Mouse (Mus musculus): ENCODE data around the gene Mesp1. TPM values are rescaled to one million over a fixed set of nuclear protein-coding genes. Genes with fewer than 3 reads are reported as not detected.
"Not testable (repeated sequence)": the region's sequence is repeated elsewhere in the genome, so short reads cannot be mapped to it uniquely, and the experiment has no call there.

The Mesp1 gene
- polyA plus RNA-seq, 1 experiment from 2014 or later = not detected

DNA sequence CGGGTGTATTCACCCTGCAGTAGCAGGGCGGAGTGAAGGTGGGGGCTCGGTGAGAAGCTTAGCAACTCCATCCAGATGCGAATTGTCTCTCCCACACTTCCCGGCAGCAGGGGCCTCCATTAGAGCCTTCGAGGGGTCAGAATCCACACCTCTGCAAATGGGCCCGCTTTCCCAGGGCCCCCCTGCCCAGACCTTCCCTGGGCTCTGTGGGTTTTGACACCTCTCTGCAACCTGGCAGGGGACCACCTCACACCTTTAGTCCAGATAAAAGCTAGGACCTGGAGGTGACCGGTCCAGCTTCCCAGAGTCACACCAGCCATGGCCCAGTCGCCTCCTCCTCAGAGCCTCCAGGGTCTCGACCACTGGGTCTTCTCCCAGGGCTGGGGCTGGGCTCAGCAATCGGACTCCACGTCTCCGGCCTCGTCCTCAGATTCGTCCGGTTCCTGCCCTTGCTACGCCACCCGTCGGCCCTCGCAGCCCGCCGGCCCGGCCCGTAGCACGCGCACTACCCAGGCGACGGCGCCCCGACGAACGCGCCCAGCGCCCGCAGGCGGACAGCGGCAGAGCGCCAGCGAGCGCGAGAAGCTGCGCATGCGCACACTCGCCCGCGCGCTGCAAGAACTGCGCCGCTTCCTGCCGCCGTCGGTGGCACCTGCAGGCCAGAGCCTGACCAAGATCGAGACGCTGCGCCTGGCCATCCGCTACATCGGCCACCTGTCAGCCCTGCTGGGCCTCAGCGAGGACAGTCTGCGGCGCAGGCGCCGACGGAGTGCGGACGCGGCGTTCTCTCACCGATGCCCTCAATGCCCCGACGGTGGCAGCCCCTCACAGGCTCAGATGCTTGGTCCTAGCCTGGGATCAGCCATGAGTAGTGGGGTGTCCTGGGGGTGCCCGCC, 17.3 kb upstream of the Mesp1 start, which contains the start of gene Mesp2:
Mesp2 (plus strand) TSS at position 117 of the 896 bp plus-strand sequence.
- H3K4me1 ChIP-seq (replicated peaks) = peaks cover 10% of the 10 kb centered on the region
- H3K27me3 ChIP-seq (ENCODE audit: insufficient read depth, poor library complexity, severe bottlenecking) = peaks cover 40% of the 10 kb centered on the region
- H3K27ac ChIP-seq = peak within 1 kb of the TSS; percentile 78
- H3K36me3 ChIP-seq = no peaks in the 10 kb centered on the region
- DNase-seq (ENCODE audit: low spot score) = peak; percentile 75
- WGBS = 19% methylated on average over 71 of the region's 71 CpGs
- H3K4me3 ChIP-seq = peak within 1 kb of the TSS; percentile 49
- H3K9me3 ChIP-seq = no peaks in the 10 kb centered on the region

GRCm38 (mm10) chr7:79808561-79808960, 15.0 kb upstream of the Mesp1 start:
- WGBS = 87% methylated on average over 7 of the region's 7 CpGs
- no peaks in the 10 kb centered on the region for H3K36me3 ChIP-seq
- no peak for DNase-seq (ENCODE audit: low spot score)
- no peak overlapping the region for H3K27ac ChIP-seq
- no peaks in the 10 kb centered on the region for H3K9me3 ChIP-seq
- H3K27me3 ChIP-seq (ENCODE audit: insufficient read depth, poor library complexity, severe bottlenecking) = peaks cover 40% of the 10 kb centered on the region
- no peak overlapping the region for H3K4me3 ChIP-seq
- peaks cover 10% of the 10 kb centered on the region for H3K4me1 ChIP-seq (replicated peaks)

DNA sequence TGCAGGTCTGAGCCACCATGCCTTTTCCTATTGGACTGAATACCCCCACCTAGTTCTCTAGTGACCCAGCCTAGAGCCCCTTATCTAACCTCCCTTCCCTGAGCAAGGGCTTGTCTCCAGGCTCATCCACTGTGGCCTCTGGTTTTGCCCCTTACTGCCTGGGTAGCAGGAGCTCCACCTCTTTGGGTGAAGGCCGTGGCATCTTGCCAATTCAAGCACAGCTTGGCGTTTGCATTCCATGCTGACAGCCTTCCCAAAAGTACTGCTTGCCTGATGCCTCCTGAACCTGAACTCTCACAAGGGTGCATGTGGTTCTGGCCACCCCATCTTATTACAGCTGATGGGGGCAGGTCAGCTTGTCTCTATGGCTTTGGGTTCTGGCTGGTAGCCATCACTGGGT, 10.3 kb upstream of the Mesp1 start:
- 0 out of 2 replicates have a peak, but pooled peaks cover 8% of the 10 kb centered on the region for H3K27me3 ChIP-seq (ENCODE audit: insufficient read depth, poor library complexity, severe bottlenecking)
- DNase-seq (ENCODE audit: low spot score) = no peak
- no peak overlapping the region for H3K27ac ChIP-seq
- WGBS = 85% methylated on average over 2 of the region's 2 CpGs
- no peak overlapping the region for H3K4me3 ChIP-seq
- no peaks in the 10 kb centered on the region for H3K9me3 ChIP-seq
- no peaks in the 10 kb centered on the region for H3K36me3 ChIP-seq
- peaks cover 4% of the 10 kb centered on the region; the same call in 1 of the 2 replicates for H3K4me1 ChIP-seq (replicated peaks)

GRCm38 (mm10) chr7:79802037-79802436, 8.4 kb upstream of the Mesp1 start:
- no peaks in the 10 kb centered on the region for H3K9me3 ChIP-seq
- H3K27me3 ChIP-seq (ENCODE audit: insufficient read depth, poor library complexity, severe bottlenecking) = peaks cover 20% of the 10 kb centered on the region; the same call in 1 of the 2 replicates
- no peaks in the 10 kb centered on the region for H3K36me3 ChIP-seq
- peaks cover 14% of the 10 kb centered on the region for H3K4me1 ChIP-seq (replicated peaks)
- H3K4me3 ChIP-seq = no peak overlapping the region
- no peak overlapping the region for H3K27ac ChIP-seq
- 65% methylated on average over 5 of the region's 5 CpGs for WGBS
- DNase-seq (ENCODE audit: low spot score) = no peak

DNA sequence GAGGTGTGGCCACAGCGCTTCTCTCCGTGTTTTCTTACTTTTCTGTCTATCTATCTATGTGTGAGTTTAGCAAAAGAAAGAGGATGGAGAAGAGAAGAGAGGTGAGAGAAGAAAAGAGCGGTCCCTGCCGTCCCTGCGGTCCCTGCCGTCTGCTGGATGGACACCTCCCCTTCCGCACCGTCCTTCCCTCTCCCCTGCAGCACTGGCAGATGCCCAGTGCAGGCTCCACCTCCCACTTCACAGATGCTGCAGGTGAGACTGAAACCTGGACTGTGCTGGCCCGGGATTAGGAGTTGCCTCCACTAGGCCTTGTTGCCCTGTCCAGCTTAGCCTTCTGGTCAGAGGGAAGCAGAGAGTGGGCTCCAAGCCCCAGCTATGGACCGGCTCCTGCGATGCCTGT, 7.8 kb upstream of the Mesp1 start:
- Histone ChIP-seq H3K9me3 (no peaks in the 10 kb centered on the region), H3K27ac (no peak overlapping the region), H3K36me3 (no peaks in the 10 kb centered on the region), H3K4me3 (no peak overlapping the region), H3K4me1 (replicated peaks) (peaks cover 17% of the 10 kb centered on the region), H3K27me3 (ENCODE audit: insufficient read depth, poor library complexity, severe bottlenecking) (peaks cover 25% of the 10 kb centered on the region)
- DNase-seq (ENCODE audit: low spot score) = no peak
- WGBS = 77% methylated on average over 11 of the region's 11 CpGs

DNA sequence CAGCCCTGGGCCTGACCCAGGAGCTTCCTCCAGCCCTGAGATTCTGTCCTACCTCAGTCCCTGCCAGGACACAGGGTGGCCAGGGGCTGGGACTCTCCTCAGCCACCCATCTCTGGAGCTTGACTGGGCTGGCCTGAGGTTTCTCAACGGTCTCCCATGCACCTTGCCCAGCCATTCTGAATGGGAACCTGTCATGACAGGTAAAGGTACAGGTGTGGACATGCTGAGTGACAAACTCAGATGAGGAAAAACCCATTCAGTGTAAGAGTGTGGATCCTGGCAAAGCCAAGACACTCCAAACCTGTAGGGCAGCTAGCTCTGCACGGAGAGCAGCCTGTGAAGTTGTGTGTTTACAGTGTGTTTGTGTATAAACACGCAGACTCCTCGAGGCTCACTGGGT, 6.7 kb upstream of the Mesp1 start:
- Histone ChIP-seq H3K27me3 (ENCODE audit: insufficient read depth, poor library complexity, severe bottlenecking) (peaks cover 36% of the 10 kb centered on the region), H3K36me3 (no peaks in the 10 kb centered on the region), H3K4me3 (no peak overlapping the region), H3K27ac (no peak overlapping the region), H3K4me1 (replicated peaks) (peaks cover 17% of the 10 kb centered on the region), H3K9me3 (no peaks in the 10 kb centered on the region)
- 84% methylated on average over 4 of the region's 4 CpGs for WGBS
- no peak for DNase-seq (ENCODE audit: low spot score)

DNA sequence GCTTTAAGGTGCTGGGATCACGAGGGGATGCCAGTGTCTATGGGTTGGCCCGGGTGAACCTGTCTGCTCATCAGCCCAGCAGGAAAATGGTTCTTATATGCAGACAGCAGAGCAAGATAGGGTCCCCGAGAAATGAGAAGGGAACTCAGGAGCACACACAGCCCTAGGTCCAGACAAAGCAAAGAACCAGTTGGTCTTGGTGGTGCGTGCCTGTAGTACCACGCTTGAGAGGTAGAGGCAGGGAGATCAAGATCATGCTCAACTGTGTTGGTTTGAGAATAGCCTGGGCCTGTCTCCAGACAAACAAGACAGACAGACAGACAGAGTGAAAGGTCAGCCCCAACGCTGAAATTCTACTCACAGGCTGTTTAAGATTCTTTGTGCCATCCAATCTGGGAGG, 5.9 kb upstream of the Mesp1 start:
- H3K27ac ChIP-seq = no peak overlapping the region
- H3K9me3 ChIP-seq = no peaks in the 10 kb centered on the region
- H3K36me3 ChIP-seq = no peaks in the 10 kb centered on the region
- H3K4me3 ChIP-seq = no peak overlapping the region
- peaks cover 17% of the 10 kb centered on the region for H3K4me1 ChIP-seq (replicated peaks)
- peaks cover 44% of the 10 kb centered on the region for H3K27me3 ChIP-seq (ENCODE audit: insufficient read depth, poor library complexity, severe bottlenecking)
- DNase-seq (ENCODE audit: low spot score) = no peak
- 77% methylated on average over 6 of the region's 6 CpGs for WGBS

DNA sequence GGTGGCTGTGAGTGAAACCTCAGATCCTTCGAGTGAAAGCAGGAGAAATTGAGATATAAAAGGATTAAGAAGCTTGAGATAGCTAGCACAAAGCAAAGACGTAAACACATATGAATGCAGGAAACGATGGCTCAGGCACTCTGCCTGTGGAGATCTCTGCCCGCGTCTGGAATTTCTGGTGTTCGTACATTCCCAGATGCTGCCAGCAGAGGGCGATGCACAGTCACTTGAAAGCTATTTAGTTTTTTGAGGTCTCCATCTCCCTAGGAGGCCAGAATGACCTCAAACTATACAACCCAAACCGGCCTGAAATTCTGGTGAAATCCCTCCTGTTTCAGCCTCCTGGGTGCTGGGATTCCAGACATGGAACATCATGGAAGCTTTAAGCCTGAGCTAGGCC, 5.5 kb upstream of the Mesp1 start:
- Histone ChIP-seq H3K27me3 (ENCODE audit: insufficient read depth, poor library complexity, severe bottlenecking) (peaks cover 49% of the 10 kb centered on the region), H3K36me3 (no peaks in the 10 kb centered on the region), H3K4me3 (no peak overlapping the region), H3K4me1 (replicated peaks) (peaks cover 17% of the 10 kb centered on the region), H3K9me3 (no peaks in the 10 kb centered on the region), H3K27ac (no peak overlapping the region)
- DNase-seq (ENCODE audit: low spot score) = peak; percentile 86
- WGBS = 8% methylated on average over 8 of the region's 8 CpGs

DNA sequence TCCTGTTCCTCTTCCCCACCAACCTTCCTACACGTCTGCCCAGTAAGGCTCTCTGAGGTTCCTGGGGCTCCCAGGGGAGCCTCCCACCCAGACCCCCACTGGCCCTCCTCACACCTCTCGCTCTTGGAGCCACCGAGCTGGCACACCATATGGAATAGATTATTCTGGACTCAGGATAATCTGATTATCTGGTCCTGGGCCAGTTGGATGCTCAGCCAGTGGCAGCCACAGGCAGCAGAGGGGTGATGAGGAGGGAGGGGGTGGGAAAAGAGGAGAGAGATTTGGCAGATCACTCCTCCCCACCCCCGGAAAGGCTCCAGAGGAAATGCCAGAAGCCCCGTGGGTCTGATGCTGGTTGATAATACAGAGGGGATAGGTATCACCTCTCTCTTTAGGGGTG, 5.0 kb upstream of the Mesp1 start:
- peaks cover 17% of the 10 kb centered on the region for H3K4me1 ChIP-seq (replicated peaks)
- no peak overlapping the region for H3K4me3 ChIP-seq
- no peaks in the 10 kb centered on the region for H3K36me3 ChIP-seq
- H3K27me3 ChIP-seq (ENCODE audit: insufficient read depth, poor library complexity, severe bottlenecking) = peaks cover 53% of the 10 kb centered on the region
- no peak for DNase-seq (ENCODE audit: low spot score)
- no peak overlapping the region for H3K27ac ChIP-seq
- no peaks in the 10 kb centered on the region for H3K9me3 ChIP-seq
- 35% methylated on average over 5 of the region's 5 CpGs for WGBS

- H3K36me3 ChIP-seq = no peaks in the 10 kb centered on the region
- peak overlapping the region; percentile 30 for H3K27ac ChIP-seq
- no peaks in the 10 kb centered on the region for H3K9me3 ChIP-seq
- H3K4me1 ChIP-seq (replicated peaks) = peaks cover 41% of the 10 kb centered on the region
- peak overlapping the region; percentile 46 for H3K4me3 ChIP-seq
- DNase-seq (ENCODE audit: low spot score) = peak; percentile 63
- H3K27me3 ChIP-seq (ENCODE audit: insufficient read depth, poor library complexity, severe bottlenecking) = peaks cover 90% of the 10 kb centered on the region
- 1% methylated on average over 80 of the region's 80 CpGs for WGBS
Observed at GRCm38 (mm10) chr7:79792635-79793421, 760 bp downstream of the Mesp1 start.

DNA sequence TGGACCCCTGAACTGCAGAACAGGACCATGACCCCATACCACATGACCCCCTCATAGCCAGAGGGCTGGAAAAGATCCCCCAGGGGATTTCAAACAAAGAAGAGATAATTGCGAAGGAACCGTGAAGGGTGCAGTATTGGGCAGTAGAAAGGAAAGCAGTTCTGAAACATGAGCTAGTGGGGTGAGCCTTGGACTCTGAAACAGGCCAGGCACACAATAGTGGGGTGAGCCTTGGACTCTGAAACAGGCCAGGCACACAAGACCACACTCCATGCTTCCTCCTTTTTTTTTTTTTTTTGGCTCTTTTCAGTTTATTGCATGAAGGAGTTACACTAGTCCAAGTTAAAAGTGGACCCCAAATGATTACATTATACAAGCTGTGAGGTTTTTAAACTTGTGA, 3.8 kb downstream of the Mesp1 start:
- DNase-seq (ENCODE audit: low spot score); H3K36me3 ChIP-seq; H3K9me3 ChIP-seq; H3K27ac ChIP-seq; H3K4me3 ChIP-seq: not testable (repeated sequence)
- peaks cover 32% of the 10 kb centered on the region for H3K4me1 ChIP-seq (replicated peaks)
- 25% methylated on average over 2 of the region's 2 CpGs for WGBS
- peaks cover 79% of the 10 kb centered on the region for H3K27me3 ChIP-seq (ENCODE audit: insufficient read depth, poor library complexity, severe bottlenecking)

DNA sequence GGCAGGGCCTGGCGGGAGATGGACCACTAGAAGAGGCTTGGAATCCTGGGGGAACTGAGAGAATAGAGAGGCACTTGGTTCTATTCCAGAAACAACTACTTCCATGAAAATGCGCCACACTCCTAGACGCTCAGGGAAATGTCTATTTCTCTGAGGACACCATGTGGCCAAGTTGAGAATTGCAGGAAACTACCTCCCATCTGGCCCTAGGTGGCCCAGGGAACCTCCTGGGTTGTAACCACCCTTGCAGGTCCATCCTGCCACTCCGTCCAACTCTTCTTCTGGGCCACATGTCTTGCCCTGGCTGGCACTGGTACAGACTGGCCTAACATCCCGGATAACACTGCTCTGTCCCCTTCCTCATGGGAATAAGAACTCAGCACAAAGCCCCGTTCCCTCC, 7.3 kb downstream of the Mesp1 start:
- Histone ChIP-seq H3K4me1 (replicated peaks) (peaks cover 17% of the 10 kb centered on the region), H3K27ac (no peak overlapping the region), H3K4me3 (no peak overlapping the region), H3K36me3 (no peaks in the 10 kb centered on the region), H3K9me3 (no peaks in the 10 kb centered on the region), H3K27me3 (ENCODE audit: insufficient read depth, poor library complexity, severe bottlenecking) (peaks cover 44% of the 10 kb centered on the region)
- WGBS = 24% methylated on average over 6 of the region's 6 CpGs
- DNase-seq (ENCODE audit: low spot score) = peak; percentile 65

- Histone ChIP-seq H3K36me3 (no peaks in the 10 kb centered on the region), H3K27ac (no peak overlapping the region), H3K9me3 (no peaks in the 10 kb centered on the region), H3K4me3 (no peak overlapping the region), H3K27me3 (ENCODE audit: insufficient read depth, poor library complexity, severe bottlenecking) (peaks cover 11% of the 10 kb centered on the region), H3K4me1 (replicated peaks) (peaks cover 12% of the 10 kb centered on the region; the same call in 1 of the 2 replicates)
- DNase-seq (ENCODE audit: low spot score) = no peak
- WGBS = 78% methylated on average over 2 of the region's 2 CpGs
Observed at GRCm38 (mm10) chr7:79782516-79782855, 11.1 kb downstream of the Mesp1 start.
